ENCODE assay signal across 12 mouse cellular contexts in genomic region chr15:94776119-94777069, GRCm38 (mm10).
DNase-seq lines count a peak whose midpoint lies in the region; ATAC-seq and TF ChIP-seq lines count a peak whose summit lies in the region.
"Had no signal": no experiment of that assay in that cellular context is flagged by ENCODE, and none has a peak within 500 bp of the region (broad histone marks: within the 10 kb centered on the region; RNA-seq: fewer than 3 reads in every experiment).

No protein-coding gene starts in this region.

- 0 out of 2 replicates have a peak, but pooled peaks cover 2% of the 10 kb centered on the region for H3K9me3 ChIP-seq in embryonic facial prominence, embryonic 13.5 days
- peaks cover 4% of the 10 kb centered on the region for H3K9me3 ChIP-seq in hindbrain, embryonic 16.5 days (ENCODE audit: control insufficient read depth, low read length)

- H3K27me3 ChIP-seq in embryonic facial prominence, embryonic 13.5 days = no peaks in the 10 kb centered on the region
- H3K27me3 ChIP-seq in hindbrain, embryonic 16.5 days (replicated peaks; ENCODE audit: control insufficient read depth, insufficient read depth, low read length) = no peaks in the 10 kb centered on the region

- no peaks in the 10 kb centered on the region for H3K36me3 ChIP-seq in embryonic facial prominence, embryonic 13.5 days
- no peaks in the 10 kb centered on the region for H3K36me3 ChIP-seq in hindbrain, embryonic 16.5 days (ENCODE audit: control insufficient read depth, insufficient read depth, low read length)

- TF ChIP-seq CTCF in layer of hippocampus, adult 2 months (conservative IDR thresholded peaks at IDR 0.05) = no peak

- peaks cover 6% of the 10 kb centered on the region; the same call in 1 of the 2 replicates for H3K4me1 ChIP-seq in embryonic facial prominence, embryonic 13.5 days
- H3K4me1 ChIP-seq in hindbrain, embryonic 16.5 days (ENCODE audit: control insufficient read depth, insufficient read depth, low read depth, low read length) = no peaks in the 10 kb centered on the region

- no peak overlapping the region for H3K4me3 ChIP-seq in layer of hippocampus, adult 2 months
- H3K4me3 ChIP-seq in embryonic facial prominence, embryonic 13.5 days = no peak overlapping the region
- no peak overlapping the region for H3K4me3 ChIP-seq in hindbrain, embryonic 16.5 days (ENCODE audit: low read length)

- H3K9ac ChIP-seq in embryonic facial prominence, embryonic 13.5 days = no peak overlapping the region
- no peak overlapping the region for H3K9ac ChIP-seq in hindbrain, embryonic 16.5 days (ENCODE audit: low read depth, low read length)
- H3K9ac ChIP-seq: liver, postnatal 0 days had no signal

- H3K4me2 ChIP-seq in embryonic facial prominence, embryonic 13.5 days = peak overlapping the region; percentile 36
- 0 out of 2 replicates have a peak overlapping the region, but pooled peaks have one; percentile 9 for H3K4me2 ChIP-seq in hindbrain, embryonic 16.5 days (ENCODE audit: low read length)

- WGBS in embryonic facial prominence, embryonic 13.5 days = 30% methylated on average over 17 of the region's 17 CpGs
- WGBS in hindbrain, embryonic 16.5 days = 37% methylated on average over 17 of the region's 17 CpGs

- peak overlapping the region; percentile 59; the same call in 1 of the 2 replicates for H3K27ac ChIP-seq in layer of hippocampus, adult 2 months
- no peak overlapping the region for H3K27ac ChIP-seq in embryonic facial prominence, embryonic 13.5 days
- H3K27ac ChIP-seq in hindbrain, embryonic 16.5 days (ENCODE audit: low read depth, low read length) = no peak overlapping the region

- no peak for DNase-seq in layer of hippocampus, adult 2 months (ENCODE audit: low spot score in 2 of 2)
- DNase-seq in layer of hippocampus, postnatal 14 days (ENCODE audit: low spot score in 2 of 2) = no peak
- DNase-seq in retina, embryonic 14.5 days (ENCODE audit: low spot score) = peak; percentile 82
- no peak for DNase-seq in adrenal gland, adult 18-20 months (ENCODE audit: low spot score in 2 of 2)
- DNase-seq in spleen, adult 12 weeks (ENCODE audit: low spot score) = no peak
- DNase-seq: cerebellum, adult 11 months; layer of hippocampus, adult 9-11 months; liver, postnatal 0 days; thymus, adult 2 months had no signal

- ATAC-seq in embryonic facial prominence, embryonic 13.5 days (ENCODE audit: insufficient number of reproducible peaks, insufficient read depth, low FRiP score, low TSS enrichment, low read depth) = peak; percentile 64; the same call in 1 of the 2 replicates
- no peak for ATAC-seq in hindbrain, embryonic 16.5 days
- ATAC-seq in erythroid progenitor cell, adult 5-6 weeks (replicated peaks; ENCODE audit: low FRiP score, poor library complexity, severe bottlenecking) = no peak
- ATAC-seq: liver, postnatal 0 days had no signal
